Mouse (Mus musculus) kidney, postnatal 10 days (tissue): Measurements from ENCODE around the gene Calm4.
A peak's percentile ranks its signal among the peaks of the same experiment; 100 is the strongest.
"Not testable (repeated sequence)": the region's sequence is repeated elsewhere in the genome, so short reads cannot be mapped to it uniquely, and the experiment has no call there.

Source experiments
- DNase-seq: peaks from one replicate; pipeline ENCODE4 v3.0.0; 2021; ENCODE audit warnings: mixed read lengths

The Calm4 gene

GRCm38 (mm10) chr13:3837312-3837807, at the start of gene Calm4:
Gene Calm4, plus strand, starts transcription at chr13:3837757.
- not testable (repeated sequence) for DNase-seq

- peak; percentile 22 for DNase-seq
Observed at GRCm38 (mm10) chr13:3788588-3788987, 49.0 kb upstream of the Calm4 start.

- DNase-seq = no peak
Observed at GRCm38 (mm10) chr13:3789531-3789930, 48.0 kb upstream of the Calm4 start.

- DNase-seq = no peak
Observed at GRCm38 (mm10) chr13:3796649-3797048, 40.9 kb upstream of the Calm4 start.

- no peak for DNase-seq
Observed at GRCm38 (mm10) chr13:3798751-3799150, 38.8 kb upstream of the Calm4 start.

- no peak for DNase-seq
Observed at GRCm38 (mm10) chr13:3799386-3799785, 38.2 kb upstream of the Calm4 start.

- peak; percentile 51 for DNase-seq
Observed at GRCm38 (mm10) chr13:3804186-3804585, 33.4 kb upstream of the Calm4 start, which contains the start of gene Calml3. Gene Calml3, minus strand, starts transcription at chr13:3804316.

GRCm38 (mm10) chr13:3805132-3805531, 32.4 kb upstream of the Calm4 start:
- peak; percentile 31 for DNase-seq

- DNase-seq = no peak
Observed at GRCm38 (mm10) chr13:3805638-3806037, 31.9 kb upstream of the Calm4 start.

- DNase-seq = no peak
Observed at GRCm38 (mm10) chr13:3807131-3807827, 30.3 kb upstream of the Calm4 start.

GRCm38 (mm10) chr13:3818012-3818739, 19.4 kb upstream of the Calm4 start:
- DNase-seq = no peak

GRCm38 (mm10) chr13:3818740-3819076, 18.8 kb upstream of the Calm4 start:
- DNase-seq = no peak

GRCm38 (mm10) chr13:3822105-3822504, 15.5 kb upstream of the Calm4 start:
- DNase-seq = no peak

- no peak for DNase-seq
Observed at GRCm38 (mm10) chr13:3825726-3826125, 11.8 kb upstream of the Calm4 start.

GRCm38 (mm10) chr13:3831546-3831945, 6.0 kb upstream of the Calm4 start:
- DNase-seq = no peak

GRCm38 (mm10) chr13:3831994-3832393, 5.6 kb upstream of the Calm4 start:
- no peak for DNase-seq

- DNase-seq = no peak
Observed at GRCm38 (mm10) chr13:3832450-3832849, 5.1 kb upstream of the Calm4 start.

GRCm38 (mm10) chr13:3833644-3834043, 3.9 kb upstream of the Calm4 start:
- DNase-seq = not testable (repeated sequence)

- not testable (repeated sequence) for DNase-seq
Observed at GRCm38 (mm10) chr13:3840662-3841061, 3.1 kb downstream of the Calm4 start.

GRCm38 (mm10) chr13:3850330-3850729, 12.8 kb downstream of the Calm4 start:
- no peak for DNase-seq

GRCm38 (mm10) chr13:3853648-3854333, 16.2 kb downstream of the Calm4 start, which contains the start of gene Calm5:
Gene Calm5, plus strand, starts transcription at chr13:3854173.
- not testable (repeated sequence) for DNase-seq

- DNase-seq = no peak
Observed at GRCm38 (mm10) chr13:3854856-3855255, 17.3 kb downstream of the Calm4 start.

- DNase-seq = no peak
Observed at GRCm38 (mm10) chr13:3856252-3856651, 18.7 kb downstream of the Calm4 start.
